Mouse (Mus musculus) heart, postnatal 25 days (tissue): ENCODE data around the gene Rgma. TPM values are rescaled to one million over a fixed set of nuclear protein-coding genes. Genes with fewer than 3 reads are reported as not detected.

Experiments
- DNase-seq: peaks from one replicate; pipeline ENCODE4 v3.0.0; 2022; ENCODE audit warnings: low spot score
- intact Hi-C: fragments of 180-260 bp; cut with DNase I; formaldehyde crosslinking; loops from one replicate; pipeline ENCODE4 v1.15.1; 2025
- total RNA-seq, 2 experiments: library from RNA; stranded (reverse); gene quantifications; 2 replicates each; pipeline ENCODE4 v1.2.3; 2021

Rgma gene
- total RNA-seq, 2 experiments from 2014 or later = 61.2 to 72.2 TPM

DNA sequence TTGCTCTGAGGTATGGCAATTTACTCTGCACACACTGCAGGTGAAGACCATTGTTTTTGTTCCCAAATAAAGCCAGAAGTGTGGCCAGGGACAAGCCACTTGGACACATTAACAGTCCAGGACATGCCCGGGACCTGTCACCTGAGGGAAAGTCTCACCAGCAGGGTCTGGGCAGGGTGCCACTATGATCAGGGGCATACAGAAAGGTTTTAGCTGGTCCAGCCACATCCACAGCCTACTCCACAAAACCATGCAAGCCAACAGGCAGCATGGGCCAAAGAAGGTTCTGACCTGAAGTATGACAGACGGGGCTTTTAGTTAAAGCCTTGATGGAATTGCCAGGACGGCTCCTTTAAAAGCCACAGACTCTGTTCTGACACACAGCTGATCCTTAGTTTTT is 49.4 kb downstream of the Rgma start:
- DNase-seq = no peak
- intact Hi-C loops = loop anchor here (5.0 kb wide), 2 partner anchors 147 to 397 kb away; no protein-coding TSS in a partner anchor

DNA sequence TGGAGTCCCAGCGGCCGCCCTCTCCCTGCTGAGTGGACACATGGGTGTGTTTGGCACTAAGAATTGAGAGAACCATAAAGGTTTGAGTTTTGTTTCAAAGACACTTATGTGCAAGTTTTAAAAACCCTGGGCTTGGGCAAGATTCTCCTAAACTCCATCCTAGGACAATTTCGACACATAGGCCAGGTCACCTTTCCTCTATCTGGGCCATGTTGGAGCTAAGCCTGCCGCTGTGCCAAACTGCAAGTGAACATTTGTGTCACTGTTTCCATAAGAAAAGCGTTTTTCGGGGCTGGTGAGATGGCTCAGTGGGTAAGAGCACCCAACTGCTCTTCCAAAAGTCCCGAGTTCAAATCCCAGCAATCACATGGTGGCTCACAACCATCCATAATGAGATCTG is 50.1 kb downstream of the Rgma start:
- no peak for DNase-seq
- intact Hi-C loops = no loop called here

DNA sequence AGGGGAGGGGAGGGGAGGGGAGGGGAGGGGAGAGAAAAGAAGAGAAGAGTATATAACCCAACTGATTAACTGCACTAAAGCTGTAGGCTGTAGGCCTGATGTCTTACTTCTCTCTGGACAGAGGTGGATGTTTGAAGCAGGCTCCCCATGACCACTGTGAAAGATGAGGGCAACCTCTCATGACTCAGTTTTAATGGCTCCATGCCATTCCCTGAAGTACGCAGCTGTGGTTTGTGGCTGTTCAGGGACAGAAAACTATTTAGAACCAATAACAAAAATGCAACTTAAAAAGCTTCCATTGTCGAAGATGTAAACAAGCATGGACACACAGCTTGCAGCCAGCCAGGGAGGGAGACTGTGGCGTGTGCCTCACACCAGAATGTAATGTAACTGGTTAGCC is 50.9 kb downstream of the Rgma start:
- no peak for DNase-seq
- intact Hi-C loops = no loop called here

DNA sequence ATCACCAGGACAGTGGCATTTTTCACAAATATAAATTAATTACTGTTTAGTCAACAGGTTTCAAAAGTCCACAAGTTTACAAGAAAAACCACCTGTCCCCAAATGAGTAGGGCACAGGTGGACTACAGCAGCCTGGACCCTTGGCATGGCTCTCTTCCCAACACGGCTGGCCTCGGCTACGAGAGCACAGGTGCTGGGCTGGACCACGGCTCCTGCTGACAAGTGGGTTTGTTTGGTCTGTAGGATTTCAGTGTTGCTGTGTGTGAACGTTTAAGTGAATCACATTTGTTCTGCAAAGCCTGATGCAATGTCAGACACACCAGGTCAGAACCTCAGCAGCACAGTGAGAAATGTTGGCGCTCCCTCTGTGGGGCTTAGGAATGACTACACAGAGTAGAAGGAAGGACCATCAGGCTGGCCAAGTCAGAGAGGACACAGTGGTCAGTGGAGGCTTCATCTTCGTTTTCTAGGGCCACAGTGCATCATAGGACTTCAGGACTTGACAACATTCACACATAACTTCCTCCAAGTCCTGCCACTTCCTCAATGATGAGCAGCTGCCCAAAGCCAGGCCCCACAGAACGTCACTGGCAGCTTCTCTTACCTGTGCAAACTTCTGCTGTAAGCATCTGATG is 51.6 kb downstream of the Rgma start:
- intact Hi-C loops = no loop called here
- DNase-seq = no peak

DNA sequence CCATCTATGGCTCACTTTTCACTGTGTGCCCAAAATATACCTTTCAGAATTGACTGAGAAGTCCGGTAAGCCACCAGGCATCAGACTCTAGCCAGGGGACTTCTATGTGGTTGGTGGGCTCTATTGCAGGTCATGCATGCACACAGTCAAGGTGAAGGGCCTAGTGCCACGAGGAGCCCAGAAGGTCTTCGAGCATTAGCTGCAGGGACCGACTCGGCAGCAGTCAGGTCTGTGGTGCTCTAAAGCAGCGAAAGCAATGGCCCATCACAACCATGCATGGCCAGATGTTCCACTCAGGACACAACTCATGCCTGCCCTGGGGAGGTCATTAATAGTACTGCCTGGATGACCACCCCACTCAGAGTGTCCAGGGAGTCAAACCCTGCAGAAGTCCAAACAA is 52.5 kb downstream of the Rgma start:
- no peak for DNase-seq
- intact Hi-C loops = loop anchor here (2.0 kb wide), 1 partner anchor 1031 kb away; no protein-coding TSS in a partner anchor

DNA sequence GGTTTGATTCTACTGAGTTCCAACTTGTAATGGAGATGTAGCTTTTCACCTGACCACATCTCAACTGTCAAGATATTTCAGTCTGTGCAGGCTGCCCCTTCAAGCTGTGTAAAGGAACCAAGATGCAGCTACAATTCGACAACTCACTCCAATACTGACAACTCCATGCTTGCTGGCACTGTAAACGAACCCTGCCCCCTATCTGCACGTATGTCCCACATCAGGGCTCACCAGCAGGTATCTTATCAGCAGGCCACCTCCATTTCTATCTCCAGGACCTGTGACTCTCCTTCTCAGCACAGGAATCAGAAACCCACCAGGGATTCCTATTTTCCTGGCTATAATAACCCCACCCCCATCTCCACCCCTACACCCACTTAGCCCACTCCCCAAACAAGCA is 53.2 kb downstream of the Rgma start:
- intact Hi-C loops = loop anchor here (2.0 kb wide), 1 partner anchor 1032 kb away; no protein-coding TSS in a partner anchor
- DNase-seq = no peak

DNA sequence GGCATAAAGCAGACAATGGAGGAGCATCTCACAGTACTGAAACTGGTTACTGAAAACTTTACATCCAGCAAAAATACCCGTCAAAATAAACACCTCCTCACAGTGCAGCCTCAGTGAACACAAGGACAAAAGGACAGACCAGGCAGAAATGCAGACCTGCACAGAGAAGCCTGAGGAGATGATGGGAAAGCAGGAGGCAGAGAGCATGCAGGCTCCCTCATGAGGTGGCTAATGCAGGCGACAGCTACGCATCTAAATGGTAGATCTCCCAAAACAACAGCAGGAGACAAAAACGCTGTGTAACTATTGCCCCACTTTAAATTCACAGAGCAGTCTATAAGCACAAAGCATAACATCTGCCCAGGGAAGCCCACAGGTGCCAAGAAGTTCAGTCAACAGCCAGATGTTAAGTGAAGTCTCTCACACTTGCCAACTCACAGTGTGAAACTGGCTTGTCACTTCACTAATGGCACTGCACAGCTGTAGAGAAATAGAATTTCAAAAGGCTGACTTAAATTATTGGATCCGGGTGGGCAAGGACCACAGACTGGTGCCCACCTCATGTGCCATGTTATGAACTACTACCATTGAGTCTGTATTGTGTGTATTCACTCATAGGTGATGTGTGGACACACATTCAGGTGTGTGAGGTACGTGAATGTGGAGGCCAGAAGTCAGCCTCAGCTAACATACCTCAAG is 58.5 kb downstream of the Rgma start:
- DNase-seq = no peak
- intact Hi-C loops = no loop called here

DNA sequence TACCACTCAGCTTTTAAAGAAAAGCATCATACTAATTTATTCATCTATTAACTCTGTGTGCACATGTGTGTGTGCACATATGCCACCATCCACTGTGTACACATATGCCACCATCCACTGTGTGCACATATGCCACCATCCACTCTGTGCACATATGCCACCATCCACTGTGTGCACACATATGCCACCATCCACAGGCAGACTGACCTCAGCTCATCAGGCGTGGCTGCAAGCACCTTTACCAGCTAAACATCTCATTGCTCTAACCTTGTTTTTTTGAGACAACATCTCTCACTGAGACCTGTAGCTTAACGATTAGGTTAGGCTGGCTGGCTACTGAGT is 59.0 kb downstream of the Rgma start:
- no peak for DNase-seq
- intact Hi-C loops = no loop called here

DNA sequence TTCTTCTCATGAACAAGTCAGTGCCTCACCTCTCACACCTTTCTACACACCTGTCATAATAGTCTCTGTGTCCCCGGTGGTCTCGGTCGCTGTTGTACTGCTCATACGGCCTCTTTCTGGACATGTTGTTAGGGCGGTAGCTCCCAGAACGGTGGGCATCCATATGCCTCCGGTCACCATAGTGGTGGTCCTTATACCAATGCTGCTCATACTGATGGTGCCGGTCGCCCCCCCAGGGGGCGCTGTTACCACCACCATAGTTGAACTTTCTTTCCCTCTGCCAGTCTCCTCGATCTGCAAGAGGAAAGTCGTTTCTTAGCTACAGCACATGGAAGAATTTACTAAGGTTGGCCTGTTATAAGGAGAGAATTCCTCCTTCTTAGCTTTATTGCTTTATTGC is 60.4 kb downstream of the Rgma start:
- intact Hi-C loops = loop anchor here (5.0 kb wide), 1 partner anchor 192 kb away; no protein-coding TSS in a partner anchor
- no peak for DNase-seq

DNA sequence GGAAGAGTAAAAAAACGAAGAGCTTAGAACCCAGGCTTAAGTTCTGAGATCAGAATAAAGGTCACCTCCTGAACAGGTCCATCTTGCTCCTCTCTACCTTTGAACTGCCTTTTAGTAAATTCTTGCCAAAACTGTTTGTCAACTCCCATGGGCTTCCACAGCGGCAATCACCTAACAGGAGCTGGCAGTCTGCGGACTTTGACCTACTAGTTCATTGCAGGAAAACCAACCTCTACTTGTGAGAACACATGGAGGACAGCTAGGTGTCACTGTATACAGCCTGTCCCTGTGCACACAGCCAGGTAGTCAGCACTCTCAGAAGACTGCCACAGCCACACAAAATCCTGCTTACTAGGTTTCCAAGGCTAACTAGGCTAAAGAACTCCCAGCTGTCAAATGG is 66.5 kb downstream of the Rgma start:
- intact Hi-C loops = loop anchor here (5.0 kb wide), 1 partner anchor 35 kb away; no protein-coding TSS in a partner anchor
- no peak for DNase-seq

DNA sequence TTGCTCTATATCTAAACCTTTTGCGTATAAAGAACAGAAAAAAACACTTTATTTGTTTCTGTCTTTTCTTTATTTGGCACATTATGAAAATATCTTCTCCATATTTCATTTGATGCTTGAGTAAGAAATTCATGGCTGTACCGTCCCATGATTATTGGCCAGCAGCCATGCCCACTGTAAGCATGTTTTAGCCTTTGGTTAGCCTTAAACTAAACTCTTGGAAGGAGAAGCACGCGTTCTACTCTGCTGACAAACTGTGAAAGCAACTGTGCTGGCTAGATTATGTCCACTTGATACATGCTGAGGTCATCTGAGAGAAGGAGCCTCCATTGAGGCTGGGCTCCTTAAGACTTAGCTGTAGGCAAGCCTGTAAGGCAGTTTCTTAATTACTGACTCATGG is 66.9 kb downstream of the Rgma start:
- DNase-seq = no peak
- intact Hi-C loops = loop anchor here (5.0 kb wide), 1 partner anchor 35 kb away; no protein-coding TSS in a partner anchor

DNA sequence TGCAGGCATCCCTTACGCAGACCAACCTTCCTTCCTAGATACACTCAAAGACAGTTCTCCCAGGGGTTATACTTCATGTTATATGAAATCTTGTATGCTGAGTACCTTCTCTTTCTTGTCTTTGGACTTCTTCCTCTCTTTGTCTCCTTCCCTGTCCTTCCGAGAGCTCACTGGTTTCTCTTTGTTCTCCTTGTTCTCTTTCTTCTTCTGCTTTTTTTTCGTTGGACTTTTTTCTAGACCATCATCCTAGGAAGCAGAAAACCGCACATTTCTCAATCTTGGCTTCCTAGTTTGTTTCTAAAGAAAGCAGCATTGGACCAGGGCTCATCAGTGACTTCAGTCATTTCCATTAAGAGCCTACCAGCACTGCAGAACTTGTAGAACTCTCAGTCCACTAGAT is 76.3 kb downstream of the Rgma start:
- intact Hi-C loops = no loop called here
- no peak for DNase-seq

DNA sequence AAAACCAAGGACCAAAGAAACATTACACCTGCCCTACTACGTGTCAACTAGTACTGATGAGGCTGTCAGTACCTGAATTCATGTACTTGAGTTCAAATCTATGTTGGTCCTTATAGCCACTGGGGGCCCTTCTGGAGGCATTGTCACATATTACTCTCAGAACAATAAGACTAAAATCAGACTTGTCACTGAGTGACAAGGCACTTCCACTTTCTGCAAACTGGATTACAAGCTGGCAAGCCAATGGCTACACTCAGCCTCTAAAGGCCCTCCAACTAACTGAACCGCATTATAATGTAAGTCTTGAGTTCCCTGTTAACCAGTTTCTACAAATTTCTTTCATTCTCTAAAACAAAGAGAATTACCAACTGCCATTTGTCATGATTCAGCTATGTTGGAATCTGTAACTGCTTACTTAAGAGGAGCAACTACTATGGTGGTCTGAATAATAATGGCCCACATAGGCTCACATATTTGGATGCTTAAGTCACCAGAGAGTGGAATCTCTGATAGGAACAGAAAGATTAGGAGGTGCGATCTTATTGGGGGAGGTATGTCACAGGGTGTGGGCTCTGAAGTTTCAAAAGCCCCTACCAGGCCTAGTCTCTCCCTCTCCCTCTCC is 77.0 kb downstream of the Rgma start:
- intact Hi-C loops = no loop called here
- no peak for DNase-seq

DNA sequence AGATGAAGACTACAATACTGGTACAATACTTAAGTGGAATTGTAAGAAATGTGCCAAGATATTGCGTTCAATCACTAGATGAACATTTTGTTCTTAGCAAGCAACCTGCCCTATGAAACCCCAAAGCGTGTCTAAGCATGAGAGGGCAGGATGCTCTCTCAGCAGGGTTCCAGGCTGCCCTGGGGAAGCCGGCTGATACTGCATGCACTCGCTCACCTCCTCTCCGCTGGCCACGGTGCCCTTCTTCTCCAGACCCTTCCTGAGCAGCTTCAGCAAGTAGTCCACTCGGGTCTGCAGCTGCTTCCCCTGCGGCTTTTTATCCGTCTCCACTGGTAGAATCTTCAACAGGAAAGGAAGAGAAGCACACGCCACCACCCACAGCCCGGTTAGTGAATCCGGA is 78.8 kb downstream of the Rgma start:
- DNase-seq = no peak
- intact Hi-C loops = no loop called here

DNA sequence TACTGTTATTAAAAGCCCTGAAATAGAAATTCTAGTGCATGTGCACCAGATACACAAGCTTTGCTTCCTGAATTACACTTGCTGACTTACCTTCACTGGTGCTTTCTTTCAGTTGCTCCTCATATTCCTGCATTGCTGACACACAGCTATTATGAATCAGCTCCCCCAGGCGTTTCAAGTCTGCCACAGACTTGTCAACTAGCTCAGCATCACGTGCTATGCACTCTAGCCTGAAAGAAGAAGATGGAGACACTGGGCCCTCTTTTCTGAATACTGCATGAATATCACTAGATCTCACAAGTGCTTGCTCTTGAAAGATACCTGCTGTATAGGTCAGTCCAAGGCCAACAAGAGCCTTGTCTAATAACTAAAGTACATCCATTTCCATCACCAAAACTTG is 88.2 kb downstream of the Rgma start:
- no peak for DNase-seq
- intact Hi-C loops = no loop called here

DNA sequence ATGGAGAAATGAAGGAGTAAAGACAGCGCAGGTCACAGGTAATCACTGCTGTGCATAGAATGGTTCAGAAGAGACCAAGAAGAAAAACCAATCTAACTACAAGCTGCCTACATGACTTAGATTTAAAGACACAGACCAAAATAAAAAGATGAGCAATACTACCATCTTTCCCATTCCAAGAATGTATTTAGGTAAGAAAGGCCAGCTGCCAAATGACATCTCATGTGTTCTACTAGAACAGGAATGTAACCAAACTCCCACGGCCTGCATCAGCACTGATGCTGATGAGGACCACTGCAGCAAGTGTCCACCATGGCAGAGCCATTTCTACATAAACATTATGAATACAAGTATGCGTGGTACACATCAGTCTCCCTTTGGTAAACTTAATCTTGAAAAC is 92.4 kb downstream of the Rgma start:
- intact Hi-C loops = no loop called here

More for the DNA sequence above, 92.4 kb downstream of the Rgma start:
- no peak for DNase-seq

Other genes starting within 250 kb of the Rgma start
- gene Chd2, start 166.3 kb downstream of the Rgma start, total RNA-seq = 10 to 100 TPM; 40.4 to 41.2 TPM